Mouse (Mus musculus): ENCODE measurements at regions not wholly inside any gene's neighbourhood (a gene's known extent, or its start where the extent isn't known, plus 50 kb on each side); places are given as distances from the start of the nearest gene placed in this dataset.

GRCm38 (mm10) chr3:38544718-38545500 lies 60.3 kb upstream of the Ankrd50 start:
- Histone ChIP-seq H3K36me3 (ENCODE audit: control insufficient read depth, insufficient read depth, low read length, poor library complexity, severe bottlenecking) (no peaks in the 10 kb centered on the region), H3K4me1 (ENCODE audit: control insufficient read depth in 2 of 2, insufficient read depth in 2 of 2, low read length in 2 of 2, poor library complexity in 1 of 2) (0 out of 4 replicates have a peak, but pooled peaks cover 0 to 2% of the 10 kb centered on the region in 2 experiments), H3K4me3 (ENCODE audit: insufficient read depth in 1 of 2, low read depth in 1 of 2, low read length in 2 of 2, poor library complexity in 1 of 2, severe bottlenecking in 1 of 2) (no peak overlapping the region), H3K27ac (ENCODE audit: insufficient read depth, low read depth, low read length, poor library complexity, severe bottlenecking) (no peak overlapping the region), H3K9ac (ENCODE audit: insufficient read depth, low read depth, low read length, poor library complexity, severe bottlenecking) (no peak overlapping the region), H3K9me3 (ENCODE audit: control insufficient read depth, insufficient read depth, low read depth, low read length) (no peaks in the 10 kb centered on the region)
- in situ Hi-C loops (cut with MboI; ENCODE audit: low sequenced_read_pairs in 2 of 2, unreplicated experiment in 2 of 2), result no loop called here
- DNase-seq (ENCODE audit: low read depth, low spot score), result no peak
- TF ChIP-seq MAFK (IDR thresholded peaks at IDR 0.05; ENCODE audit: insufficient read depth, low read depth, low read length), result no peak
- TF ChIP-seq ZNF384 (IDR thresholded peaks at IDR 0.05; ENCODE audit: low read depth, low read length), result no peak
- no peak for TF ChIP-seq HCFC1 (IDR thresholded peaks at IDR 0.05; ENCODE audit: borderline replicate concordance, insufficient read depth, low read length)
- no peak for TF ChIP-seq ZC3H11A (IDR thresholded peaks at IDR 0.05; ENCODE audit: borderline replicate concordance, low read depth, low read length)

GRCm38 (mm10) chr3:38543816-38544215 lies 59.2 kb upstream of the Ankrd50 start:
- no peak for DNase-seq (ENCODE audit: low read depth, low spot score)
- no peaks in the 10 kb centered on the region for H3K36me3 ChIP-seq (ENCODE audit: control insufficient read depth, insufficient read depth, low read length, poor library complexity, severe bottlenecking)
- no peaks in the 10 kb centered on the region for H3K9me3 ChIP-seq (ENCODE audit: control insufficient read depth, insufficient read depth, low read depth, low read length)
- H3K4me3 ChIP-seq (ENCODE audit: insufficient read depth in 1 of 2, low read depth in 1 of 2, low read length in 2 of 2, poor library complexity in 1 of 2, severe bottlenecking in 1 of 2), result no peak overlapping the region
- no peak overlapping the region for H3K27ac ChIP-seq (ENCODE audit: insufficient read depth, low read depth, low read length, poor library complexity, severe bottlenecking)
- TF ChIP-seq MAFK (IDR thresholded peaks at IDR 0.05; ENCODE audit: insufficient read depth, low read depth, low read length), result no peak
- no peak for TF ChIP-seq CHD2 (IDR thresholded peaks at IDR 0.05; ENCODE audit: low read depth, low read length)
- no peak for TF ChIP-seq ZC3H11A (IDR thresholded peaks at IDR 0.05; ENCODE audit: borderline replicate concordance, low read depth, low read length)
- no peak for TF ChIP-seq ZNF384 (IDR thresholded peaks at IDR 0.05; ENCODE audit: low read depth, low read length)
- TF ChIP-seq HCFC1 (IDR thresholded peaks at IDR 0.05; ENCODE audit: borderline replicate concordance, insufficient read depth, low read length), result no peak
- H3K9ac ChIP-seq (ENCODE audit: insufficient read depth, low read depth, low read length, poor library complexity, severe bottlenecking), result no peak overlapping the region
- 0 out of 4 replicates have a peak, but pooled peaks cover 0 to 2% of the 10 kb centered on the region in 2 experiments for H3K4me1 ChIP-seq (ENCODE audit: control insufficient read depth in 2 of 2, insufficient read depth in 2 of 2, low read length in 2 of 2, poor library complexity in 1 of 2)
- in situ Hi-C loops (cut with MboI; ENCODE audit: low sequenced_read_pairs in 2 of 2, unreplicated experiment in 2 of 2), result no loop called here

- H3K36me3 ChIP-seq (ENCODE audit: control insufficient read depth, insufficient read depth, low read length, poor library complexity, severe bottlenecking), result no peaks in the 10 kb centered on the region
- no peak overlapping the region for H3K4me3 ChIP-seq (ENCODE audit: insufficient read depth in 1 of 2, low read depth in 1 of 2, low read length in 2 of 2, poor library complexity in 1 of 2, severe bottlenecking in 1 of 2)
- H3K9me3 ChIP-seq (ENCODE audit: control insufficient read depth, insufficient read depth, low read depth, low read length), result no peaks in the 10 kb centered on the region
- no peak overlapping the region for H3K27ac ChIP-seq (ENCODE audit: insufficient read depth, low read depth, low read length, poor library complexity, severe bottlenecking)
- no peak for TF ChIP-seq HCFC1 (IDR thresholded peaks at IDR 0.05; ENCODE audit: borderline replicate concordance, insufficient read depth, low read length)
- no peaks in the 10 kb centered on the region for H3K4me1 ChIP-seq (ENCODE audit: control insufficient read depth in 2 of 2, insufficient read depth in 2 of 2, low read length in 2 of 2, poor library complexity in 1 of 2)
- no peak for DNase-seq (ENCODE audit: low read depth, low spot score)
- no peak overlapping the region for H3K9ac ChIP-seq (ENCODE audit: insufficient read depth, low read depth, low read length, poor library complexity, severe bottlenecking)
- in situ Hi-C loops (cut with MboI; ENCODE audit: low sequenced_read_pairs in 2 of 2, unreplicated experiment in 2 of 2), result no loop called here
Measured at GRCm38 (mm10) chr3:38541296-38541695, 56.7 kb upstream of the Ankrd50 start.

GRCm38 (mm10) chr3:38538309-38538708 lies 53.7 kb upstream of the Ankrd50 start:
- Histone ChIP-seq H3K36me3 (ENCODE audit: control insufficient read depth, insufficient read depth, low read length, poor library complexity, severe bottlenecking) (no peaks in the 10 kb centered on the region), H3K4me3 (ENCODE audit: insufficient read depth in 1 of 2, low read depth in 1 of 2, low read length in 2 of 2, poor library complexity in 1 of 2, severe bottlenecking in 1 of 2) (no peak overlapping the region), H3K9ac (ENCODE audit: insufficient read depth, low read depth, low read length, poor library complexity, severe bottlenecking) (no peak overlapping the region), H3K9me3 (ENCODE audit: control insufficient read depth, insufficient read depth, low read depth, low read length) (no peaks in the 10 kb centered on the region), H3K27ac (ENCODE audit: insufficient read depth, low read depth, low read length, poor library complexity, severe bottlenecking) (no peak overlapping the region), H3K4me1 (ENCODE audit: control insufficient read depth in 2 of 2, insufficient read depth in 2 of 2, low read length in 2 of 2, poor library complexity in 1 of 2) (no peaks in the 10 kb centered on the region)
- TF ChIP-seq ZNF384 (IDR thresholded peaks at IDR 0.05; ENCODE audit: low read depth, low read length) (no peak), ZC3H11A (IDR thresholded peaks at IDR 0.05; ENCODE audit: borderline replicate concordance, low read depth, low read length) (no peak), MAFK (IDR thresholded peaks at IDR 0.05; ENCODE audit: insufficient read depth, low read depth, low read length) (no peak), CHD2 (IDR thresholded peaks at IDR 0.05; ENCODE audit: low read depth, low read length) (no peak), HCFC1 (IDR thresholded peaks at IDR 0.05; ENCODE audit: borderline replicate concordance, insufficient read depth, low read length) (no peak)
- no peak for DNase-seq (ENCODE audit: low read depth, low spot score)
- in situ Hi-C loops (cut with MboI; ENCODE audit: low sequenced_read_pairs in 2 of 2, unreplicated experiment in 2 of 2), result no loop called here

- DNase-seq (ENCODE audit: low read depth, low spot score), result no peak
- TF ChIP-seq ZC3H11A (IDR thresholded peaks at IDR 0.05; ENCODE audit: borderline replicate concordance, low read depth, low read length), result no peak
- TF ChIP-seq ZNF384 (IDR thresholded peaks at IDR 0.05; ENCODE audit: low read depth, low read length), result no peak
- TF ChIP-seq MAFK (IDR thresholded peaks at IDR 0.05; ENCODE audit: insufficient read depth, low read depth, low read length), result no peak
- no peak for TF ChIP-seq HCFC1 (IDR thresholded peaks at IDR 0.05; ENCODE audit: borderline replicate concordance, insufficient read depth, low read length)
- TF ChIP-seq CHD2 (IDR thresholded peaks at IDR 0.05; ENCODE audit: low read depth, low read length), result no peak
- Histone ChIP-seq H3K4me3 (ENCODE audit: insufficient read depth in 1 of 2, low read depth in 1 of 2, low read length in 2 of 2, poor library complexity in 1 of 2, severe bottlenecking in 1 of 2) (no peak overlapping the region), H3K9me3 (ENCODE audit: control insufficient read depth, insufficient read depth, low read depth, low read length) (no peaks in the 10 kb centered on the region), H3K36me3 (ENCODE audit: control insufficient read depth, insufficient read depth, low read length, poor library complexity, severe bottlenecking) (no peaks in the 10 kb centered on the region), H3K27ac (ENCODE audit: insufficient read depth, low read depth, low read length, poor library complexity, severe bottlenecking) (no peak overlapping the region), H3K9ac (ENCODE audit: insufficient read depth, low read depth, low read length, poor library complexity, severe bottlenecking) (no peak overlapping the region), H3K4me1 (ENCODE audit: control insufficient read depth in 2 of 2, insufficient read depth in 2 of 2, low read length in 2 of 2, poor library complexity in 1 of 2) (no peaks in the 10 kb centered on the region)
- in situ Hi-C loops (cut with MboI; ENCODE audit: low sequenced_read_pairs in 2 of 2, unreplicated experiment in 2 of 2), result no loop called here
Measured at GRCm38 (mm10) chr3:38537770-38538169, 53.1 kb upstream of the Ankrd50 start.
